Mouse (Mus musculus): ENCODE measurements around the gene E130208F15Rik. TPM values are rescaled to one million over a fixed set of nuclear protein-coding genes. Genes with fewer than 3 reads are reported as not detected.

The E130208F15Rik gene
- total and polyA plus RNA-seq, 3 experiments: 1.2 to 2.0 (median 1.6) TPM

DNA sequence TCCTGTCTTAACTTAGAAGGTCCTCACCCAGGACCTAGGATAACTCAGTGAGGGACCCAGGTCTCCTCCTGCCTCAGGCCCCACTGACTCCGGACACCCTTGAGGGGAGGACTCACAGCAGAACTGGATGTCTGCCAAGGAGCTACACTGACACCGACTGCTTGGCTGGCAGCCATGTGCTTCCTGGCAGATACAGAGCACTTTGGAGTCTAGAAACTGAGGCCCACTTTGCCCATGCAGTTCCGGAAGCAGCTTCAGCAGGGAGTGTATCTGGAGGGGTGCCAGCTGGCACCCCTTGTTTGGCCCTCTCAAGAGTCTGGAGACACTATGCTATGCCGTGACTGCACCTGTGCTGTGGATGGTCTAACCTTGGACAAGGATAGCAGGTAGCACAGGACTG lies 11.9 kb downstream of the E130208F15Rik start:
- DNase-seq: peak; percentile 88

DNA sequence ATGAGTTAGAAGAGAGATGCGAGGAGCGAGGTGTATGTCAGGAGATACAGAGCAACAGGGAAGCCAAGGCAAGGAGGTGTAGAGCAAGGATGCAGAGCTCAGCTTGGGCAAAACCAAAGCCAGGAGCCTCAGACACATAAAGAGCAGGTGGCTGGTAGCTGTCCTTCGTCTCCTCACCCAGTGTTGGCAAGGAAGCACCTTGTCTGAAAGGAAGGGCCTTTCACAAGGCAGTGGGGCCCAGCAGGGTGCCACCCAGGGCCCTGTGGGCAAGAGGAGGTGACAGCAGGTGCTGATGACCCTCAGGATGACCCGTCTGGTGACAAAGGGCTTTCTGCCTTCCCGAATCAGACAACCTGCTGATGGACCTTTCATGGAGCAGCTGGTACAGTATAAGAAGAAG lies 13.0 kb downstream of the E130208F15Rik start:
- DNase-seq: no peak

DNA sequence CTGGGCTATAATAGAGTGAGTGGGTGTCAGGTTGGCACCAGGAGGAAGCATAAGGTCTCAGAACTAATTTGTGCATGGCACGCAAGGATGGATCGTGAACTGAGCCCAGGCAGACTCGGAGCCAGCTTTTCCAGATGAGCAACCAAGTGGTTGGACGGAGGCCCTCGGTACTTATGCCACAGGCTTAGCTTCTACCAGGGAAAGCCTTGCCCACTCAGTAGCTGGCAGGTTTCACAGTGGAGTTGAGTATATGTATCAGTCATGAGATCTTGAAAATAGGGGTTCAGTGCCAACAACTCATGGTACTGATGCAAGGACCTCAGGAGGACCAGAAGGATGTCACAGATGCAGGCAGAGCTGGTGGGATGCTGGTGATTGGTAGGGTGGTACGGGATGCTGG lies 14.1 kb downstream of the E130208F15Rik start:
- no peak for DNase-seq

DNA sequence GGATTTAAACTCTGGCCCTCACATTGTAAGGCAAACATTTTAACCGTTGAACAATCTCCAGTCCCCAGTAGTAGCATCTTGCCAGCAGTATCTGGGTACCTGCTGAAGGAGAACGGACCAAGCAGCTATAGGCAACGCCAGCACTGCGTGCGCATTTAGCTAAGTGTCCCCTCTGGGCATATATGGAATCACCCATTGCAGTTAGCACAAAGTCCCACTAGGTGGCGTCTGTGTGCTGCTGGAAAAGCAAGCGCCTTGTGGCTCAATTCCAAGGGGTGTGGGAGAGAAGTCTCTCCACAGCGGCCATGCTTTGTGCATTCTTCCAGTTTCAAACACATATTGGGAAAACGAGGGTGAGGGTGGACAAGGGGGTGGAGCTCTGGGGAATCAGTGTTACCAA lies 14.8 kb downstream of the E130208F15Rik start:
- DNase-seq: peak; percentile 73

DNA sequence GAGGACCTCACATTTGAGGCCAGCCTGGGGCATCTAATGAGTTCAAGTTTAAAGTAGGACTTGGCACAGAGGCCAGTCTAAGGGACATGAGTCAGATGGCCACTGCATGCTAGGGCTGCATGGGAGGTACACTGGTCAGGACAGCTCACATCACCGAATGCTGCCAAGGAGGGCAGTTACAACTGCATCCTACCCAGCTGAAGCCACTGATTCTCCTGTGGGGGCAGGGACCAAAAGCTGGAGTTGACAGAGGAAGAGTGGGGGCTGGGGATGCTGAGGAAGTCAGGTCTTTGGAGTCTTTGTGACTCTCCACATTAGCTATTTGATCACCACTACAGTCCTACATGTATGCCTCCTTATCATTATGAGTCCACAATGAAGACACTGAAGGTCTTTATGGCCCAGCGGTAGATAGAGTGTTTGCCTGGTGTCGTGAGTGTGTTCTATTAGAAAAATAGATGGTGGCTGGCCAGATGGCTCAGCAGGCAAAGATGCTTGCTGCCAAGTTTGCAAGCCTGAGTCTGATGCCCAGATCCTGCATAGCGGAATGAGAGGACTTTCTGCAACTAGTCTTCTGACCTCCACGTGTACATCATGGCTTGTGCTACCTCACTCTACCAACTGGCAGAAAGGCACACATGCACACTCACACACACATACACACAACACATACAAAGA lies 18.0 kb downstream of the E130208F15Rik start:
- no peak for DNase-seq

DNA sequence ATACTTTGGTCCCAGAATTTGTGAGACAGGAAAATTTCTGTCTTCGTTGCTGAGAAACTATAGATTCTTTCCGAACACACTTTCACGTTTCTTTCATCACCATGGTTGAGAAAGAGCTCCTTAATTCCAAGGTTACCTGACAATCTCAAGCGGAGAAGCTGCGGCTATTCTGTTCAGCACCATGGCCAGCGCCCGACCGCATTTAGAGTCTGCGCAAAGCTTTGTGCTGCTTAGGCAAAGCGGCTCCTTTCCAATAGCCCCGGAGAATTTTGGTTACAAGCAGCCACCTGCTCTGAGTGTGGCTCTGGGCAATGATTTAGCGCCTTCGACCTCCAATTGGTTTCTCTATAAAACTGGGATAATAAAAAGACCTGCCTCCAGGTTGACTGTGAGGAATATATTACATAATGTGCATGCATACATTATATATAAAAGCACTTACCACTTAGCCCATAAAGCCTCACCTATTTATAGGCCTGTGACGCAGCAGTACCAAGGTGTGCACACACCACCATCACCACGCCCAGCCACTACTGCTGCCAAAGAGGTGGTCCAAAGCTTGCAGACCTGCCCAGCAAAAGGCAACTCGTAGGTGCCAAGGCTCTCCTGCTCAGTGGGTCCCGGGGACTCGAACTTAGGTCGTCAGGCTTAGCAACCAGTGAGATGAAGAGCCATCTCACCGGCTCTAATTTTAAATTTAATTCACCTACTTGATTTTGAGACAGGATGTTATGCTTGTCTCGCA lies 25.3 kb downstream of the E130208F15Rik start:
- peak; percentile 63 for DNase-seq

DNA sequence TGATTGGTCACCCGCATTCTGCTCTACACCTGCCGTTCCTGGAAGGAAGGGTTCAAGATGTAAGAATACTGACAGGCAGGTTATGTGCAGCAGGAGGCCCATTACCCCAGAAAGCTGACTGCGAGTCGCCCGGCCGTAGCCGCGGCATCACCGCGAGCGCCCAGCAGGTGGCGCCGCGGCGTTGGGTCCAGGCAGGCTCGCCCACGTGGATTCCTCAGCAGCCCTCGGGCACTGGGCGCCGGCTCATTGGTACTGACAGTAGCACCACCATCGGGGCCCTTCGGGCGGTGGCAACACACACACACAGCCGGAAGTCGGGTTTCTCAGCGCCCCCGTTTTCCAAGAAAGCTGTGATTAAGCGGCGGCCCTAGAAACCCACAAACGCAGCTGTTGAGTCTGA lies 26.3 kb downstream of the E130208F15Rik start:
- DNase-seq: peak; percentile 72

DNA sequence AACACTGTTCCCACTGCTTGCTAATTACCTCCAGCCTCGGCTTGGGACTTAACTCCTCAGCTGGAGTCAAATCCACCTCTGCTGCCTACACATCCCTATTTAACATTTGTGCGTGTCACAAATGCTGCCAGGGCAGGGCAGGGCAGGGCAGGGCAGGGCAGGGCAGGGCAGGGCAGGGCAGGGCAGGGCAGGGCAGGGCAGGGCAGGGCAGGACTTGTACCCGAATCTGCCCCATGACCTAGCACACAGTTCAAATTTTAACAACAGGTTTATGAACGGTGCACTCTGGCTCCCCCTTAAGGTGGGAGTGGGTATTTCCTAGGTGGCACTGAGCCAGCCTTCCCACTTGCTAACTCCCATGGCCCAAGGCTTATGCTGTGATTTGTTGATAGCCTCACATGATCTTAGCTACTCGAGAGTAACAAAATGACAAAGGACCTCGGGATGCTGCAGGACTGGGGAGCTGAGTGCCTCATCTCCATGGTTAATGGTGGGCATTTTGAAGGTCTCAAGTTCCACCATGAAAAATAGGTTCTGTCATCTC lies 31.8 kb downstream of the E130208F15Rik start:
- DNase-seq: peak; percentile 68

DNA sequence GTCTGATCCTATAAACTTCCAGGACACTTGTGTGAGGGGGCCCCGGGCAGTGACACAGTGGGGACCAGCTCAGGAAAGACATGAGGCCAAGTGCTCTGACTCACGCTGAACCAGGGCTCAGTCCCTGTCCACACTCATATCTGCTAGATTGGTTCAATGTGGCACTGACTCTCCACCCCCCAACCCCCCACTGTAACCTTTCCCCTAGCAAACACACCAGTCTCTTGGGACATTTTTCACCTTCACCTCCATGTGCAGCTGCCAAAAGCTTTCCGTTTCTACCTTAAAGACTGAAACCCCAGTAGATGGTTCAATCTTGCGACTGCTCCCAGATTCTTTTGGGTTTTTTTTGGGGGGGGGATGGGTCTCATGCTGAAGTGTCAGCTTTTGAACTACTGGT lies 32.5 kb downstream of the E130208F15Rik start:
- peak; percentile 28 for DNase-seq

DNA sequence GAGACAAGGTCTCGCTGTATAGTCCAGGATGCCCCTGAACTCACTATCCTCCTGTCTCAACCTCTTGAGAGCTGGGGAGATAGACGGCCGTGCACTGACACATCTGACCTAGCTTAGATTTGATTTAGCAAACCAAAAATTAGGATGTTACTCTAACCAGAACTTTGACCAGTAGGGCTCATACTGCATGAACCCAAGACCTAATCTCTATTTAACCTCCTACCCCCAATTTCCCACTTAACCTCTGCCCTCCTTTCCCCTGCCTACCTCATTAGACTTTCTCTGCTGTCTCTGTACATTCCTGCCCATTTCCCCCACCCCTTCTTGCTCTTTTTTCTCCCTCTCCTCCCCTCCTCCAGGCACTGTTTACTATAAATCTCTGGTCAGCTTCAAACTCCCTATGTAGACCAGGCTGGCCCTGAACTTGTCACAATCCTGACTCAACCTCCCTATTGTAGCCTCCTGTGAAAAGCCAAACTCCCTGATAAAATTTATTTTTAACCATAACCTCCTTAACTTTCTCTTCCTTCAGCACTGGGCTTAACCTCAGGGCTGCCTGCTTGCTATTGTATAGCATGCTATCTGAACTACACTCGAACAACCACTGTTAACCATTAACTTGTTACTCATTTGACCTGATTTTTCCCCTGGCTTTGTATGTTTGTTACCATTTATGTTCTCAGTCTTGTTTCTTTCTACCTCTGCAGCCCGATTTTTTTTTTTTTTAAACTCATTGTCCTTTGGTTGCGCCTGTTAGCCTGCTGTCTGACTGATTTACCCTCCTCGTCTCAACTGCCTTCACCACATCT lies 37.0 kb downstream of the E130208F15Rik start:
- DNase-seq: no peak

DNA sequence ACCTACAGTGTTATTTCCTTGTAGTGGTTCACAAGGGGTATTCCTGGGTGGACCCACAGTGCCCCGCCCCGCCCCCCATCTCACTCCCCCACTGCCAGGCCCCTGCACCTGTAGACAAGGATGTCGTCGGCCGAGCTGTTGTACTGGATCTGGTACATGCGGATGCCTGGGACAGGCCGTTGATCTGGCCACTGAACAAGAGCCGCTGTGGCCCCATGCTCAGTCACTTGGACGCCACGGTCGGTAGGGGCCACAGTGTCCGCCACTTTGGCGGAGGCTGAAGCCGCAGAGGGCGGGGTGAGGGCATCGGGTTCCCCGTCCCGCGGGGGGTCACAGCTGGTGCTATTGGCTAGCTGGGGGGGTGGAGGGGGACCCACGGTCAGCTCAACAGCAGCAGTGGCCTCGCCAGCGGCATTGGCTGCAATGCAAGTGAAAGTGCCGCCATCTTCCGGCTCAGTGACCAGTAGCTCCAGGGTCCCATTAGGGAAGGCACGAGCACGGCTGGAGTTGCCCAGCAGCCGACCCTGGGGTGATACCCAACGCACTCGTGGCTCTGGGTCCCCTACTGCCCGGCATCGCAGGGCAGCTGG lies 37.8 kb downstream of the E130208F15Rik start:
- no peak for DNase-seq

DNA sequence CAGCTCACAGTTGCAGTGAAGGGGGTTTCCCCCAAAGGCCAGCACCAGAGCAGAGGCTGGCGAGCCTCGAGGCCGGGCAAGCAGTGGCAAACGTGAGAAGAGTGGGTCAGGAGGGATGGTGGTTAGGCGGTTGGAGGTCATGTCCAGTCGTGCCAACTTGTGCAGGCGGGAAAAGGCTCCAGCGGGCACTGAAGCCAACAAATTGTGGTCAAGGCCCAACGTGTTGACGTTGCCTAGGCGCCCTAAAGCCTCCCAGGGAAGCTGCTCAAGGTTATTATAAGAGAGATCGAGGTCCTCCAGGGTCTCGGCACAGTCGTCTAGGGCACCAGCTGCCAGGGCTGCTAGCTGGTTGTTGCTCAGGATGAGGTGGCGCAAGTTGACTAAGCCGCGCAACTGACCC lies 38.5 kb downstream of the E130208F15Rik start:
- DNase-seq: peak; percentile 79

DNA sequence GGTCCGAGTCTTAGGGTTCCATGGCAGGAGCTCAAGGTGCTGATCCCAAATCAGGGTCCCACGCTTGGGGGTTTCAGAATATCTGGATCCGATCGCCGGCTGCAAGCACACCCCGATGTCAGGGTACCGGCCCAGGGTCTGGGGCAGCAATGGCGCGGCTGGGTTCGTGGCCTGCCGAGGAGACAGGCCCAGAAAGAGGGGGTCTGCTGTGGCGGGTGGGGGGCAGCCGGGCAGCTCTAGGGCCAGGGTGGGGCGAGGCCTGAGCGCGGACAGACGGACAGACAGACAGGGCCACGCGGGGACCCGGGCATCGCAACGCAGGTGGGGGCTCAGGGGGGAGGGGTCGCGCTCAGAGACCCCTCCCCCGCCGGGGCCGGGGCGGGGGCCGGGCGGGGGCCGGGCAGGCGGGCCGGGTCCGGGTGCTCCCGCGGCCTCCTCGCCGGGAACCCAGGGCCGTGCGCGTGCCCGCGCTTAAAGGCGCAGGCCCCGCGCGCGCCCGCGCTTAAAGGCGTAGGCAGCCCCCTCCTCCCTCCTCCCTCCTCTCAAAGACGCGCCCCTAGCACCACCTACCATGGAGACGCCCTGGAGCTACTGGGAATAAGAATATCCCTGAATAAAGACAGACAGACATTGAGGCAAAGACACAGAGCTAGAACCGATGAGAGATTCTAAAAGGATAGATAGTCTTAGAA lies 41.3 kb downstream of the E130208F15Rik start, which contains the start of gene Lrfn3:
TSS of gene Lrfn3 (minus strand) at position 121 of the 692 bp plus-strand sequence.
- DNase-seq: peak; percentile 61

DNA sequence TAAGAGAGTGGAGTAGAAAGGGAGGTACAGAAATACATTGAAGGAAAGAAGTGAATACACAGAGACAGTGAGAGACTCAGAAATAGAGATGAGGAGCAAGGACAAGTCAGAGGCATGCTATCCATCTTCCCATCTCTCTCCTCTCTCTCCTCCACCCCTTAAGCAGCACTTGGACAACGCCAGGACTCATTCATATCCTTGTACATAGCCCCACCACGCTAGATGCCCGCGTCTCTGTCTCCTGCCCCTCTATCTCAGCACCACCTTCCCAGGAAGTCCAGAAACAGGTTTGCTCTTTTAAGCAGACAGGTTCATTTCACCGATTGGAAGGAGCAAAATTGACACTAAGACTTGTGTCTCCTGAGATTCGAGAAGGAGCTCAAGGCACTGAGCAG lies 41.8 kb downstream of the E130208F15Rik start:
- DNase-seq: no peak

DNA sequence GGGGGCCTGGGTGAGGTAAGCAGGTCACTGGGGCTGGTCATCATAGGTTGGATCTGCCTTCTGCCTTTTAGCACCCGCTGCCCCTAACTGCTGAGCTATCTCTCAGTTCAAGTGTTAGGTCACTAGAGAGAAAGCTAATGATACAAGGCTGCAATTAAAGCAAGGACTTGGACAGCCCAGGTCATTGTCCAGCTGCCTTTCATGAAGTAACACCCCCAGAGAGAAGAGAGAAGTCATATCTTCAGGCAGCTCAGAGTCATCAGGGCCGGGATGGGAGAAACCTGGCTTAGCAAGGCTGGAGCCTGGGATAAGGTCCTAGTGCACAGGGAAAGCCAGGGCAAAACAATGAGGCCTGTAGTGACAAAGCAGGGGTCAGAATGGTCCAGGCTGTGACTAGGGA lies 45.9 kb downstream of the E130208F15Rik start:
- DNase-seq: no peak

Other genes starting within 250 kb of the E130208F15Rik start
Only the 30 nearest of the 33 such genes appear.
- under 1 TPM in 1 of 2 experiments, not detected in 1; 0.73 TPM for gene Gm26920, start 231.3 kb upstream of the E130208F15Rik start, total RNA-seq (2021)
- not detected in 2 replicates for gene Gm26920, start 231.3 kb upstream of the E130208F15Rik start, polyA plus RNA-seq (2012; rRNA removed)
- 1 to 10 TPM; 2.2 to 2.6 TPM for gene Zfp566, start 231.2 kb upstream of the E130208F15Rik start, total RNA-seq (2021)
- gene Zfp566, start 231.2 kb upstream of the E130208F15Rik start, polyA plus RNA-seq (2012; rRNA removed): 1.5 and 1.6 TPM in 2 replicates
- 10 to 100 TPM; 35.4 to 39.5 TPM for gene Zfp260, start 227.0 kb upstream of the E130208F15Rik start, total RNA-seq (2021)
- 6.2 and 9.7 TPM in 2 replicates for gene Zfp260, start 227.0 kb upstream of the E130208F15Rik start, polyA plus RNA-seq (2012; rRNA removed)
- 1 to 10 TPM; 2.5 to 4.2 TPM for gene Zfp382, start 199.8 kb upstream of the E130208F15Rik start, total RNA-seq (2021)
- 0.07 and 0.44 TPM in 2 replicates for gene Zfp382, start 199.8 kb upstream of the E130208F15Rik start, polyA plus RNA-seq (2012; rRNA removed)
- gene Zfp146, start 152.0 kb upstream of the E130208F15Rik start, total RNA-seq (2021): 10 to 100 TPM; 45.7 to 52.1 TPM
- 2.2 and 2.5 TPM in 2 replicates for gene Zfp146, start 152.0 kb upstream of the E130208F15Rik start, polyA plus RNA-seq (2012; rRNA removed)
- gene Cox7a1, start 137.6 kb upstream of the E130208F15Rik start, total RNA-seq (2021): 100 to 1,000 TPM; 353 to 482 TPM
- gene Cox7a1, start 137.6 kb upstream of the E130208F15Rik start, polyA plus RNA-seq (2012; rRNA removed): 27.2 and 28.9 TPM in 2 replicates
- 100 to 1,000 TPM; 629 to 666 TPM for gene Capns1, start 122.9 kb upstream of the E130208F15Rik start, total RNA-seq (2021)
- 1,680 and 2,038 TPM in 2 replicates for gene Capns1, start 122.9 kb upstream of the E130208F15Rik start, polyA plus RNA-seq (2012; rRNA removed)
- 10 to 100 TPM; 74.2 to 84.9 TPM for gene Polr2i, start 89.8 kb upstream of the E130208F15Rik start, total RNA-seq (2021)
- 77.0 and 78.9 TPM in 2 replicates for gene Polr2i, start 89.8 kb upstream of the E130208F15Rik start, polyA plus RNA-seq (2012; rRNA removed)
- gene Tbcb, start 89.5 kb upstream of the E130208F15Rik start, total RNA-seq (2021): 100 to 1,000 TPM in 1 of 2 experiments, 10 to 100 TPM in 1; 74.9 to 116 TPM
- 40.3 and 41.9 TPM in 2 replicates for gene Tbcb, start 89.5 kb upstream of the E130208F15Rik start, polyA plus RNA-seq (2012; rRNA removed)
- not detected for gene Ovol3, start 86.0 kb upstream of the E130208F15Rik start, total RNA-seq (2021)
- gene Ovol3, start 86.0 kb upstream of the E130208F15Rik start, polyA plus RNA-seq (2012; rRNA removed): not detected in 2 replicates
- gene Thap8, start 41.6 kb upstream of the E130208F15Rik start, total RNA-seq (2021): not detected
- 0.51 and 0.62 TPM in 2 replicates for gene Thap8, start 41.6 kb upstream of the E130208F15Rik start, polyA plus RNA-seq (2012; rRNA removed)
- gene Wdr62, start 41.3 kb upstream of the E130208F15Rik start, total RNA-seq (2021): 1 to 10 TPM; 4.8 to 6.1 TPM
- 16.3 and 17.6 TPM in 2 replicates for gene Wdr62, start 41.3 kb upstream of the E130208F15Rik start, polyA plus RNA-seq (2012; rRNA removed)
- 10 to 100 TPM; 27.9 to 28.7 TPM for gene Clip3, start 30.0 kb upstream of the E130208F15Rik start, total RNA-seq (2021)
- gene Clip3, start 30.0 kb upstream of the E130208F15Rik start, polyA plus RNA-seq (2012; rRNA removed): 10.2 and 17.3 TPM in 2 replicates
- gene Alkbh6, start 13.0 kb upstream of the E130208F15Rik start, total RNA-seq (2021): 10 to 100 TPM; 57.8 to 73.6 TPM
- 276 and 312 TPM in 2 replicates for gene Alkbh6, start 13.0 kb upstream of the E130208F15Rik start, polyA plus RNA-seq (2012; rRNA removed)
- gene Syne4, start 6.9 kb upstream of the E130208F15Rik start, total RNA-seq (2021): 10 to 100 TPM; 18.8 to 34.5 TPM
- gene Syne4, start 6.9 kb upstream of the E130208F15Rik start, polyA plus RNA-seq (2012; rRNA removed): 51.8 and 59.1 TPM in 2 replicates
- gene Sdhaf1, start 2.2 kb downstream of the E130208F15Rik start, total RNA-seq (2021): 10 to 100 TPM in 1 of 2 experiments, 1 to 10 TPM in 1; 9.1 to 18.7 TPM
- 52.4 and 74.3 TPM in 2 replicates for gene Sdhaf1, start 2.2 kb downstream of the E130208F15Rik start, polyA plus RNA-seq (2012; rRNA removed)
- 10 to 100 TPM in 1 of 2 experiments, 1 to 10 TPM in 1; 8.2 to 11.9 TPM for gene Lrfn3, start 41.0 kb downstream of the E130208F15Rik start, total RNA-seq (2021)
- 32.9 and 37.6 TPM in 2 replicates for gene Lrfn3, start 41.0 kb downstream of the E130208F15Rik start, polyA plus RNA-seq (2012; rRNA removed)
- gene Tyrobp, start 92.0 kb downstream of the E130208F15Rik start, total RNA-seq (2021): 10 to 100 TPM; 34.7 to 41.9 TPM
- gene Tyrobp, start 92.0 kb downstream of the E130208F15Rik start, polyA plus RNA-seq (2012; rRNA removed): 73.3 and 87.9 TPM in 2 replicates
- gene Hcst, start 98.1 kb downstream of the E130208F15Rik start, total RNA-seq (2021): 1 to 10 TPM; 1.2 to 2.0 TPM
- gene Hcst, start 98.1 kb downstream of the E130208F15Rik start, polyA plus RNA-seq (2012; rRNA removed): 6.3 and 7.9 TPM in 2 replicates
- 1 to 10 TPM; 1.1 to 1.3 TPM for gene Nfkbid, start 100.0 kb downstream of the E130208F15Rik start, total RNA-seq (2021)
- 3.7 and 4.1 TPM in 2 replicates for gene Nfkbid, start 100.0 kb downstream of the E130208F15Rik start, polyA plus RNA-seq (2012; rRNA removed)
- 10 to 100 TPM; 22.7 to 43.2 TPM for gene Aplp1, start 123.8 kb downstream of the E130208F15Rik start, total RNA-seq (2021)
- gene Aplp1, start 123.8 kb downstream of the E130208F15Rik start, polyA plus RNA-seq (2012; rRNA removed): 37.7 and 54.1 TPM in 2 replicates
- not detected for gene Kirrel2, start 135.9 kb downstream of the E130208F15Rik start, total RNA-seq (2021)
- gene Kirrel2, start 135.9 kb downstream of the E130208F15Rik start, polyA plus RNA-seq (2012; rRNA removed): not detected in 2 replicates
- not detected for gene Nphs1, start 136.6 kb downstream of the E130208F15Rik start, total RNA-seq (2021)
- gene Nphs1, start 136.6 kb downstream of the E130208F15Rik start, polyA plus RNA-seq (2012; rRNA removed): not detected in 2 replicates
- gene Prodh2, start 171.9 kb downstream of the E130208F15Rik start, total RNA-seq (2021): under 1 TPM in 1 of 2 experiments, not detected in 1; 0.86 TPM
- 0.10 TPM in 1 of 2 replicates, not detected in the other for gene Prodh2, start 171.9 kb downstream of the E130208F15Rik start, polyA plus RNA-seq (2012; rRNA removed)
- 1 to 10 TPM; 2.2 to 3.1 TPM for gene Arhgap33, start 213.3 kb downstream of the E130208F15Rik start, total RNA-seq (2021)
- 20.3 and 23.2 TPM in 2 replicates for gene Arhgap33, start 213.3 kb downstream of the E130208F15Rik start, polyA plus RNA-seq (2012; rRNA removed)
- gene Hspb6, start 230.4 kb downstream of the E130208F15Rik start, total RNA-seq (2021): 10 to 100 TPM; 22.4 to 38.7 TPM
- gene Hspb6, start 230.4 kb downstream of the E130208F15Rik start, polyA plus RNA-seq (2012; rRNA removed): 96.2 and 110 TPM in 2 replicates
- 1 to 10 TPM; 6.8 to 7.0 TPM for gene Proser3, start 230.6 kb downstream of the E130208F15Rik start, total RNA-seq (2021)
- gene Proser3, start 230.6 kb downstream of the E130208F15Rik start, polyA plus RNA-seq (2012; rRNA removed): 10.4 and 10.8 TPM in 2 replicates
- 10 to 100 TPM; 43.7 to 71.4 TPM for gene Lin37, start 238.1 kb downstream of the E130208F15Rik start, total RNA-seq (2021)
- 47.5 and 53.5 TPM in 2 replicates for gene Lin37, start 238.1 kb downstream of the E130208F15Rik start, polyA plus RNA-seq (2012; rRNA removed)
- 10 to 100 TPM; 73.3 to 92.5 TPM for gene U2af1l4, start 241.6 kb downstream of the E130208F15Rik start, total RNA-seq (2021)
- gene U2af1l4, start 241.6 kb downstream of the E130208F15Rik start, polyA plus RNA-seq (2012; rRNA removed): 80.1 and 92.3 TPM in 2 replicates
- gene Gm49396, start 241.6 kb downstream of the E130208F15Rik start, total RNA-seq (2021): 1 to 10 TPM; 3.6 to 4.8 TPM
- 0.93 and 1.7 TPM in 2 replicates for gene Gm49396, start 241.6 kb downstream of the E130208F15Rik start, polyA plus RNA-seq (2012; rRNA removed)